Comparison of ENCODE assay signal across 9 mouse cellular contexts in genomic region chr17:35044904-35045806, GRCm38 (mm10). TPM values are rescaled to one million over a fixed set of nuclear protein-coding genes. Genes with fewer than 3 reads are reported as not detected.
DNase-seq lines count a peak whose midpoint lies in the region; ATAC-seq and TF ChIP-seq lines count a peak whose summit lies in the region.
"Had no signal": no experiment of that assay in that cellular context is flagged by ENCODE, and none has a peak within 500 bp of the region (broad histone marks: within the 10 kb centered on the region; RNA-seq: fewer than 3 reads in every experiment).

No protein-coding gene starts in this region.

- no peak for TF ChIP-seq POLR2A in ES-Bruce4 (IDR thresholded peaks at IDR 0.05; ENCODE audit: insufficient read depth, low read length)

- TF ChIP-seq CTCF in ES-Bruce4 (IDR thresholded peaks at IDR 0.05; ENCODE audit: low read depth, low read length): no peak
- TF ChIP-seq CTCF in liver, postnatal 0 days (IDR thresholded peaks at IDR 0.05; ENCODE audit: low read depth): no peak

- no peak for TF ChIP-seq EP300 in ES-Bruce4 (IDR thresholded peaks at IDR 0.05; ENCODE audit: insufficient read depth, low read depth, low read length)
- peak; percentile 63 for TF ChIP-seq EP300 in liver, postnatal 0 days (IDR thresholded peaks at IDR 0.05; ENCODE audit: low read depth)

- WGBS in hindbrain, embryonic 10.5 days: 90% methylated on average over 7 of the region's 7 CpGs
- WGBS in liver, postnatal 0 days (ENCODE audit: insufficient replicate concordance): 47% methylated on average over 7 of the region's 7 CpGs

- no peaks in the 10 kb centered on the region for H3K36me3 ChIP-seq in ES-Bruce4 (ENCODE audit: control insufficient read depth, insufficient read depth, low read length, poor library complexity, severe bottlenecking)
- H3K36me3 ChIP-seq in hindbrain, embryonic 10.5 days: no peaks in the 10 kb centered on the region
- H3K36me3 ChIP-seq in liver, postnatal 0 days (replicated peaks; ENCODE audit: insufficient read depth, low read length): no peaks in the 10 kb centered on the region

- no peak overlapping the region for H3K4me3 ChIP-seq in ES-Bruce4 (ENCODE audit: low read depth, low read length)
- H3K4me3 ChIP-seq in hindbrain, embryonic 10.5 days: peak overlapping the region; percentile 67
- peak overlapping the region; percentile 70 for H3K4me3 ChIP-seq in liver, postnatal 0 days (ENCODE audit: low read depth, low read length)

- H3K9ac ChIP-seq in ES-Bruce4 (ENCODE audit: low read depth, poor library complexity, severe bottlenecking): peak overlapping the region; percentile 88
- peak overlapping the region; percentile 93 for H3K9ac ChIP-seq in liver, postnatal 0 days (replicated peaks)

- peaks cover 3% of the 10 kb centered on the region for H3K4me1 ChIP-seq in ES-Bruce4 (ENCODE audit: control insufficient read depth, insufficient read depth, low read length)
- H3K4me1 ChIP-seq in hindbrain, embryonic 10.5 days (replicated peaks): peaks cover 56% of the 10 kb centered on the region
- peaks cover 61% of the 10 kb centered on the region for H3K4me1 ChIP-seq in liver, postnatal 0 days (ENCODE audit: insufficient read depth)

- no peak for ATAC-seq in liver, postnatal 0 days

- peak overlapping the region; percentile 99 for H3K4me2 ChIP-seq in liver, postnatal 0 days (ENCODE audit: low read depth, low read length)

- no peak overlapping the region for H3K27ac ChIP-seq in ES-Bruce4 (ENCODE audit: insufficient read depth, low read length)
- peak overlapping the region; percentile 98 for H3K27ac ChIP-seq in hindbrain, embryonic 10.5 days
- H3K27ac ChIP-seq in liver, postnatal 0 days (ENCODE audit: low read depth): peak overlapping the region; percentile 94

- no peaks in the 10 kb centered on the region for H3K27me3 ChIP-seq in ES-Bruce4 (ENCODE audit: control insufficient read depth, insufficient read depth, low read length, poor library complexity, severe bottlenecking)
- H3K27me3 ChIP-seq in hindbrain, embryonic 10.5 days (ENCODE audit: insufficient read depth, poor library complexity, severe bottlenecking): no peaks in the 10 kb centered on the region
- no peaks in the 10 kb centered on the region for H3K27me3 ChIP-seq in liver, postnatal 0 days (ENCODE audit: insufficient read depth, low read length)

- H3K9me3 ChIP-seq in ES-Bruce4 (replicated peaks; ENCODE audit: control insufficient read depth, insufficient read depth, low read length, poor library complexity, severe bottlenecking): no peaks in the 10 kb centered on the region
- H3K9me3 ChIP-seq in hindbrain, embryonic 10.5 days: no peaks in the 10 kb centered on the region
- H3K9me3 ChIP-seq in liver, postnatal 0 days (ENCODE audit: low read length): no peaks in the 10 kb centered on the region

- peak; percentile 92 for DNase-seq in heart, adult 11 months
- no peak for DNase-seq in heart, postnatal 4 days
- no peak for DNase-seq in hindbrain, embryonic 10.5 days (ENCODE audit: low spot score)
- no peak for DNase-seq in liver, postnatal 0 days
- no peak for DNase-seq in left cerebral cortex, adult 18-20 months (ENCODE audit: low spot score in 2 of 2)
- DNase-seq in layer of hippocampus, adult 9-10 months (ENCODE audit: low spot score): no peak
- DNase-seq in spleen, adult 18-20 months: no peak
- DNase-seq: layer of hippocampus, postnatal 36 days had no signal

RNA-seq across cellular contexts. Expression of gene Msh5, which starts 1.4 kb away (rescaled TPM):
- total RNA-seq in heart, postnatal 4 days (2021): 1 to 10 TPM; 4.0 to 6.5 TPM
- 6.7 and 7.4 TPM in 2 replicates for polyA plus RNA-seq in ES-Bruce4 (2011; ENCODE audit: insufficient read depth, insufficient read length, low read depth, missing spikeins)
- 3.9 and 6.4 TPM in 2 replicates for polyA plus RNA-seq in hindbrain, embryonic 10.5 days (2016; fragmentation: Nextera tagmentation; extraction: Ambion mirVana)
- 3.8 and 4.2 TPM in 2 replicates for polyA plus RNA-seq in liver, postnatal 0 days (2015; fragmentation: Nextera tagmentation; extraction: Ambion mirVana)
- under 1 TPM; 0.65 to 0.68 TPM for total RNA-seq in left cerebral cortex, adult 18-20 months (2021)

RNA-seq across cellular contexts. Expression of gene Clic1, which starts 4.6 kb away (rescaled TPM):
- 100 to 1,000 TPM; 166 to 167 TPM for total RNA-seq in heart, postnatal 4 days (2021)
- 173 and 182 TPM in 2 replicates for polyA plus RNA-seq in ES-Bruce4 (2011; ENCODE audit: insufficient read depth, insufficient read length, low read depth, missing spikeins)
- 232 and 239 TPM in 2 replicates for polyA plus RNA-seq in hindbrain, embryonic 10.5 days (2016; fragmentation: Nextera tagmentation; extraction: Ambion mirVana)
- 98.6 and 102 TPM in 2 replicates for polyA plus RNA-seq in liver, postnatal 0 days (2015; fragmentation: Nextera tagmentation; extraction: Ambion mirVana)
- total RNA-seq in left cerebral cortex, adult 18-20 months (2021): 10 to 100 TPM in 1 of 2 experiments, 1 to 10 TPM in 1; 9.1 to 10.2 TPM

RNA-seq across cellular contexts. Expression of gene Ddah2, which starts 13.7 kb away (rescaled TPM):
- total RNA-seq in heart, postnatal 4 days (2021): 100 to 1,000 TPM; 104 to 106 TPM
- 92.5 and 101 TPM in 2 replicates for polyA plus RNA-seq in ES-Bruce4 (2011; ENCODE audit: insufficient read depth, insufficient read length, low read depth, missing spikeins)
- polyA plus RNA-seq in hindbrain, embryonic 10.5 days (2016; fragmentation: Nextera tagmentation; extraction: Ambion mirVana): 536 and 664 TPM in 2 replicates
- 15.8 and 17.2 TPM in 2 replicates for polyA plus RNA-seq in liver, postnatal 0 days (2015; fragmentation: Nextera tagmentation; extraction: Ambion mirVana)
- 10 to 100 TPM in 1 of 2 experiments, 1 to 10 TPM in 1; 9.9 to 11.6 TPM for total RNA-seq in left cerebral cortex, adult 18-20 months (2021)

RNA-seq across cellular contexts. Expression of gene Sapcd1, which starts 17.3 kb away (rescaled TPM):
- total RNA-seq in heart, postnatal 4 days (2021): 1 to 10 TPM in 1 of 2 experiments, under 1 TPM in 1; 0.74 to 1.3 TPM
- 1.7 and 3.9 TPM in 2 replicates for polyA plus RNA-seq in ES-Bruce4 (2011; ENCODE audit: insufficient read depth, insufficient read length, low read depth, missing spikeins)
- 5.2 and 5.6 TPM in 2 replicates for polyA plus RNA-seq in hindbrain, embryonic 10.5 days (2016; fragmentation: Nextera tagmentation; extraction: Ambion mirVana)
- polyA plus RNA-seq in liver, postnatal 0 days (2015; fragmentation: Nextera tagmentation; extraction: Ambion mirVana): 3.3 and 4.1 TPM in 2 replicates
- total RNA-seq in left cerebral cortex, adult 18-20 months (2021): not detected

RNA-seq across cellular contexts. Expression of gene Ly6g6c, which starts 20.0 kb away (rescaled TPM):
- total RNA-seq in heart, postnatal 4 days (2021): not detected
- polyA plus RNA-seq in ES-Bruce4 (2011; ENCODE audit: insufficient read depth, insufficient read length, low read depth, missing spikeins): 3.7 and 4.0 TPM in 2 replicates
- polyA plus RNA-seq in hindbrain, embryonic 10.5 days (2016; fragmentation: Nextera tagmentation; extraction: Ambion mirVana): 0.20 and 0.27 TPM in 2 replicates
- polyA plus RNA-seq in liver, postnatal 0 days (2015; fragmentation: Nextera tagmentation; extraction: Ambion mirVana): 0.32 and 0.49 TPM in 2 replicates
- total RNA-seq in left cerebral cortex, adult 18-20 months (2021): not detected
- total RNA-seq: layer of hippocampus, postnatal 36 days had no signal
